Mouse (Mus musculus) liver, embryonic 16.5 days (tissue): ENCODE measurements around the gene Vps35l. TPM values are rescaled to one million over a fixed set of nuclear protein-coding genes. Genes with fewer than 3 reads are reported as not detected.

Experiments used
- ATAC-seq: fragments of 200-750 bp; cut with Nextera tagmentation; 2 replicates; pipeline ENCODE4 v1.8.0; 2017; ENCODE audit warnings: low read depth, mild to moderate bottlenecking, moderate number of reproducible peaks, moderate library complexity
- H3K27ac ChIP-seq: fragments of 300-500 bp; sonication (generic); 2 replicates; pipeline ENCODE4 v1.5.1; 2014; ENCODE audit warnings: mild to moderate bottlenecking, low read length
- H3K27me3 ChIP-seq: fragments of 300-500 bp; sonication (generic); 2 replicates; pipeline ENCODE4 v1.6.1; 2014; ENCODE audit warnings: low read depth, low read length, mixed read lengths; ENCODE audit not compliant: control insufficient read depth, insufficient read depth
- H3K36me3 ChIP-seq: fragments of 300-500 bp; sonication (generic); 2 replicates; pipeline ENCODE4 v1.6.1; 2014; ENCODE audit warnings: mild to moderate bottlenecking; ENCODE audit not compliant: control insufficient read depth, insufficient read depth
- H3K4me1 ChIP-seq: fragments of 300-500 bp; sonication (generic); 2 replicates; pipeline ENCODE4 v1.6.1; 2014; ENCODE audit warnings: low read depth, low read length, mixed read lengths; ENCODE audit not compliant: control insufficient read depth
- H3K4me2 ChIP-seq: fragments of 300-500 bp; sonication (generic); 2 replicates; pipeline ENCODE4 v1.6.1; 2014; ENCODE audit warnings: low read depth, low read length, mixed read lengths
- H3K4me3 ChIP-seq: fragments of 300-500 bp; sonication (generic); 2 replicates; pipeline ENCODE4 v1.5.1; 2014; ENCODE audit warnings: low read depth, mild to moderate bottlenecking, low read length
- H3K9ac ChIP-seq: fragments of 300-500 bp; sonication (generic); 2 replicates; pipeline ENCODE4 v1.6.1; 2014; ENCODE audit warnings: low read depth, low read length
- H3K9me3 ChIP-seq: fragments of 300-500 bp; sonication (generic); replicated peaks from 2 replicates; pipeline ENCODE4 v1.6.1; 2016; ENCODE audit warnings: low read length; ENCODE audit not compliant: control insufficient read depth
- WGBS: fragments of 180-500 bp; shearing (Covaris S2); extraction: QIAGEN DNeasy Blood & Tissue Kit; methylation state at CpG from one replicate; pipeline ENCODE4 v1.1.7; 2014; ENCODE audit not compliant: insufficient replicate concordance; 5-methylcytosine and 5-hydroxymethylcytosine counted together
- polyA plus RNA-seq: library from polyadenylated mRNA; unstranded; fragments of >200 nt; fragmentation: Nextera tagmentation; extraction: Ambion mirVana; gene quantifications from 2 replicates; pipeline ENCODE4 v1.2.1, GENCODE M21; 2015

Vps35l gene
- polyA plus RNA-seq, 1 experiment from 2014 or later: 31.3 TPM

GRCm38 (mm10) chr7:118765604-118766003 lies 25.6 kb downstream of the Vps35l start:
- H3K4me3 ChIP-seq: no peak overlapping the region
- no peaks in the 10 kb centered on the region for H3K27me3 ChIP-seq
- H3K4me2 ChIP-seq: no peak overlapping the region
- H3K9me3 ChIP-seq: no peaks in the 10 kb centered on the region
- H3K9ac ChIP-seq: no peak overlapping the region
- no peak overlapping the region for H3K27ac ChIP-seq
- H3K36me3 ChIP-seq: no peaks in the 10 kb centered on the region; the same call in 1 of the 2 replicates
- WGBS: 55% methylated on average over 8 of the region's 8 CpGs
- no peak for ATAC-seq
- H3K4me1 ChIP-seq: no peaks in the 10 kb centered on the region

GRCm38 (mm10) chr7:118766119-118766833 lies 26.2 kb downstream of the Vps35l start:
- ATAC-seq: no peak
- no peaks in the 10 kb centered on the region for H3K27me3 ChIP-seq
- no peaks in the 10 kb centered on the region; the same call in 1 of the 2 replicates for H3K36me3 ChIP-seq
- no peak overlapping the region for H3K4me3 ChIP-seq
- no peak overlapping the region for H3K9ac ChIP-seq
- H3K4me1 ChIP-seq: no peaks in the 10 kb centered on the region
- H3K4me2 ChIP-seq: no peak overlapping the region
- H3K9me3 ChIP-seq: no peaks in the 10 kb centered on the region
- no peak overlapping the region for H3K27ac ChIP-seq
- 58% methylated on average over 18 of the region's 18 CpGs for WGBS

GRCm38 (mm10) chr7:118766834-118767224 lies 26.8 kb downstream of the Vps35l start:
- H3K4me3 ChIP-seq: no peak overlapping the region
- H3K9me3 ChIP-seq: no peaks in the 10 kb centered on the region
- no peaks in the 10 kb centered on the region; the same call in 1 of the 2 replicates for H3K36me3 ChIP-seq
- H3K9ac ChIP-seq: no peak overlapping the region
- no peaks in the 10 kb centered on the region for H3K27me3 ChIP-seq
- H3K27ac ChIP-seq: no peak overlapping the region
- WGBS: 77% methylated on average over 5 of the region's 5 CpGs
- H3K4me2 ChIP-seq: no peak overlapping the region
- no peaks in the 10 kb centered on the region for H3K4me1 ChIP-seq
- no peak for ATAC-seq

- Histone ChIP-seq H3K9ac (no peak overlapping the region), H3K4me2 (no peak overlapping the region), H3K4me3 (no peak overlapping the region), H3K9me3 (no peaks in the 10 kb centered on the region), H3K27ac (no peak overlapping the region), H3K4me1 (no peaks in the 10 kb centered on the region), H3K36me3 (no peaks in the 10 kb centered on the region; the same call in 1 of the 2 replicates), H3K27me3 (no peaks in the 10 kb centered on the region)
- 75% methylated on average over 8 of the region's 8 CpGs for WGBS
- ATAC-seq: no peak
Measured at GRCm38 (mm10) chr7:118769208-118769607, 29.2 kb downstream of the Vps35l start.

GRCm38 (mm10) chr7:118769655-118770054 lies 29.6 kb downstream of the Vps35l start:
- Histone ChIP-seq H3K9me3 (no peaks in the 10 kb centered on the region), H3K4me2 (no peak overlapping the region), H3K9ac (no peak overlapping the region), H3K27ac (no peak overlapping the region), H3K4me3 (no peak overlapping the region), H3K36me3 (no peaks in the 10 kb centered on the region; the same call in 1 of the 2 replicates), H3K27me3 (no peaks in the 10 kb centered on the region), H3K4me1 (no peaks in the 10 kb centered on the region)
- peak; percentile 35; the same call in 1 of the 2 replicates for ATAC-seq
- 15% methylated on average over 1 of the region's 1 CpGs for WGBS

- H3K36me3 ChIP-seq: no peaks in the 10 kb centered on the region; the same call in 1 of the 2 replicates
- no peaks in the 10 kb centered on the region for H3K27me3 ChIP-seq
- no peak overlapping the region for H3K27ac ChIP-seq
- no peak overlapping the region for H3K4me3 ChIP-seq
- ATAC-seq: no peak
- H3K4me1 ChIP-seq: no peaks in the 10 kb centered on the region
- no peak overlapping the region for H3K9ac ChIP-seq
- no peak overlapping the region for H3K4me2 ChIP-seq
- no peaks in the 10 kb centered on the region for H3K9me3 ChIP-seq
- 79% methylated on average over 12 of the region's 12 CpGs for WGBS
Measured at GRCm38 (mm10) chr7:118773027-118773426, 33.0 kb downstream of the Vps35l start.

- Histone ChIP-seq H3K4me2 (no peak overlapping the region), H3K9me3 (no peaks in the 10 kb centered on the region), H3K9ac (no peak overlapping the region), H3K4me3 (no peak overlapping the region), H3K4me1 (no peaks in the 10 kb centered on the region), H3K27me3 (no peaks in the 10 kb centered on the region), H3K36me3 (no peaks in the 10 kb centered on the region; the same call in 1 of the 2 replicates), H3K27ac (no peak overlapping the region)
- 71% methylated on average over 7 of the region's 7 CpGs for WGBS
- no peak for ATAC-seq
Measured at GRCm38 (mm10) chr7:118775991-118776390, 36.0 kb downstream of the Vps35l start.

GRCm38 (mm10) chr7:118776491-118776890 lies 36.5 kb downstream of the Vps35l start:
- Histone ChIP-seq H3K4me1 (no peaks in the 10 kb centered on the region), H3K4me3 (no peak overlapping the region), H3K27me3 (no peaks in the 10 kb centered on the region), H3K36me3 (no peaks in the 10 kb centered on the region; the same call in 1 of the 2 replicates), H3K9me3 (no peaks in the 10 kb centered on the region), H3K4me2 (no peak overlapping the region), H3K9ac (no peak overlapping the region), H3K27ac (no peak overlapping the region)
- ATAC-seq: no peak
- 80% methylated on average over 9 of the region's 9 CpGs for WGBS

GRCm38 (mm10) chr7:118777598-118778394 lies 37.8 kb downstream of the Vps35l start:
- no peaks in the 10 kb centered on the region; the same call in 1 of the 2 replicates for H3K36me3 ChIP-seq
- H3K4me1 ChIP-seq: no peaks in the 10 kb centered on the region
- H3K9me3 ChIP-seq: no peaks in the 10 kb centered on the region
- H3K27ac ChIP-seq: no peak overlapping the region
- no peak overlapping the region for H3K9ac ChIP-seq
- H3K4me2 ChIP-seq: no peak overlapping the region
- 60% methylated on average over 10 of the region's 10 CpGs for WGBS
- H3K4me3 ChIP-seq: no peak overlapping the region
- 0 out of 2 replicates have a peak, but pooled peaks have one; percentile 3 for ATAC-seq
- H3K27me3 ChIP-seq: no peaks in the 10 kb centered on the region
